Mouse (Mus musculus): ENCODE data around the gene Vipas39. TPM values are rescaled to one million over a fixed set of nuclear protein-coding genes. Genes with fewer than 3 reads are reported as not detected.
"Not testable (repeated sequence)": the region's sequence is repeated elsewhere in the genome, so short reads cannot be mapped to it uniquely, and the experiment has no call there.

The Vipas39 gene
- total RNA-seq, 4 experiments from 2014 or later: 23.5 to 25.1 (median 24.0) TPM

DNA sequence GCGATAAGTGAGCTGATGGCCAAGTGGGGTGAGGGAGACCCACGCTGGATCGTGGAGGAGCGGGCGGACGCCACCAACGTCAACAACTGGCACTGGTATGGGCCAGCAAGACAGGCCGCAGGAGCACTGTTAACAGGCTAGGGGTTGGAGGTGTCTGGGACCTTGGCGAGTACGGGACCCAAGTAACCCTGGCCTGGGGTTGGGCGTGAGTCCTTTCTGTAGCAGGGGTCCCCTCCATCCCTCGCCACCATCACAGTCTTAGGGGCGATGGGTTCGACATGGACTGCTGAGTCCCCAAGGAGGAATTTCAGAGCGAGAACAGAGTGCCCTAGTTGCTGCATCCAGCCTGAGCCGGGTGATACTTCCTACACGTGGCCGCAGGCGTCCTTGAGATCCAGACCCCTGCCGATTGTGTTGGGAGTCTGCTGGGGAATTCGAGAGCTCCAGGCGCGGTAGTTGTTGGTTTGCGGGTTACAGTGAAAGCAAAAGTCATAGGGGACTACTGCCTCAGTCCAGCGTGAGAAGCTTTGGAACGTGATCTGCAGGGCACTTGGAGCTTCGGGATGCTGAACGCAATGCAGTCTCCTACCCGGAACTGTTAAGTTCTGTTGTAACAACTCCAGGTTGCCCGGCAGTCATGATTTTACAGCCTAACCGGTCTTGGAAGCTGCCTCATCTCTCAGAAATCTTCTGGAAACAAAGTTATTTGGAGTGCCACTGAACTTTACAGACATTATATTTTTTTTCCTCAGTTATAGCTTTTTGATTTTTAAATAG lies 959 bp upstream of the Vipas39 start:
- DNase-seq (ENCODE audit: low spot score): no peak

DNA sequence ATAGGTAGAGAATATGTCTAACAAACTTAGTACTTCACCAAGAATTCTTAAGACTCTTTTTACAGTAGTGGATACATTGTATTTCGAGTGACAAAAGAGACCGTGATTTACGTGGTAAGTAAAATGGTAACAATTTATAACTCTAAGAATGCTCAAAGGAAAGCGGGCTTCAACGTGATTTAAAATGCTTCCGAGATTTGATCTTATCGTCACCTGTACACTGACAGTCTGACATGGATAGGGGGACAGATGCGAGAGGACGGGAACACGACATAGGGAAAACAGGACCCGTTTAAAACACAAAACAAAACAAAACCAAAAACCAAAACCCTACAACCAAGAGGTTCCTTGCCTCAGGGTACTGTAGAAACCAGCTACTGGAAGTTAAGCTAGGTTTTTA lies 612 bp downstream of the Vipas39 start:
- DNase-seq (ENCODE audit: low spot score): no peak

- DNase-seq (ENCODE audit: low spot score): no peak
Measured at GRCm38 (mm10) chr12:87260562-87260961, 5.5 kb downstream of the Vipas39 start.

GRCm38 (mm10) chr12:87256629-87257028 lies 9.4 kb downstream of the Vipas39 start:
- no peak for DNase-seq (ENCODE audit: low spot score)

- no peak for DNase-seq (ENCODE audit: low spot score)
Measured at GRCm38 (mm10) chr12:87253878-87254277, 12.2 kb downstream of the Vipas39 start.

GRCm38 (mm10) chr12:87250161-87250560 lies 15.9 kb downstream of the Vipas39 start:
- DNase-seq (ENCODE audit: low spot score): no peak

DNA sequence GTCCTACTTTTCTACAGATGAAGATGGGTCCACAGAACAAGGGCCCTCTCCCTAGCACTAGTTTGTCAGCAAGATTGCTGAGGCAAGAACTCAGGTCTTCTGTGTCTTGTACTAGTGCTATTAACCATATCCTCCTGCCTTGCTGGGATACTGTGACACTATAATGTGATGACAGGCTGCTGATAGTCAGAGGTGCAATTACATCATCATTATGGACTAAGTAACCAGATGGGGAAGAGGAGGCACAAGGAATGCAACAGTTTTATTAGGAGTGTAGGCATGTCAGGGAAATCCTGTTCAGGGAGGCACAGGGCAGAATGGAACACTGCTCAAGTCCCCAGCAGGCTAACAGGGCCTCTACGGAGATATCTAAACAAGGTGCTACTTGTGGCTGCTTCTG lies 27.4 kb downstream of the Vipas39 start, which contains the start of gene Noxred1:
Noxred1 (minus strand) TSS at position 101 of the 400 bp plus-strand sequence.
- no peak for DNase-seq (ENCODE audit: low spot score)

- no peak for DNase-seq (ENCODE audit: low spot score)
Measured at GRCm38 (mm10) chr12:87236882-87237483, 29.1 kb downstream of the Vipas39 start.

DNA sequence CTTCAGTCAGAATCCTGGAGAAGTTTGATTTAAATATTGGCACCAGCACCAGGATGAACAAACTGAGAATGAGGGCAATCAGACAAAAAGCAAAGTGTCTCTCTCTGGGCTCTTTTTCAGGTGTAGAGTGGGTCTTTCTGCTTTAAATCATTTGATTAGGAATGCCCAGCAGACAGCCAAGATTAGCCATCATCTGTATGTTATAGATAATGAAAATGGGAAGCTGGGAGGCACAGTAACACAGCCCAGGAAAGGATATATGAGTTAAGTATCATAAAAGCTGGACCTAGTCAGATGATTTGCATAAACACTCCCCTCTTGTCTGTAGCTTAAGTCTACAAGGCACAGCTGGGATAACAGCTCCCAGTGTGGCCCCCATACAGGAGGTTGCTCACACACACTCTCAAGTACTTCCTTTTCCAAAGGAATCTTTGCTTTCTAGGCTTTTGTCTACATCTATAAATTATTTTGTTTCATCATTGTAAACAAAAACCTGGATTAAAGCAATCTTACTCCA lies 35.6 kb downstream of the Vipas39 start:
- no peak for DNase-seq (ENCODE audit: low spot score)

- no peak for DNase-seq (ENCODE audit: low spot score)
Measured at GRCm38 (mm10) chr12:87229633-87230032, 36.4 kb downstream of the Vipas39 start.

DNA sequence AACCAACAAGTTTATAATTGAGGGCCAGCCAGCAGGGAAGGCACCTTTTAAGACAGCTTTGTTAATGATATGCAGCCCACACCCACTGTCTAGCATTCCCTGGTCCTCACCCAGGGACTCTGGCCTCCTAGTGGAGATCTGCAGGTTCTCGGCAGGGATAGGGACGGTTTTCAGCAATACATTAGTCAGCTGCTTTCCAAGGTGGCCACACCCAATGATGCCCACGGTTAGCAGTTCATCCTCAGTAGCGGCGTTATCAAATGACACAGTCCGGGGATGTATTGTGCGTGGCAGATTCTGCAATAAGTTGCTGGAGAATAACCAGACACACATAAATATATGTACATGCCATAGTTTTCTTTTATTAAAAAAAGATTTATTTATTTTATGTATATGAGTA lies 39.3 kb downstream of the Vipas39 start:
- no peak for DNase-seq (ENCODE audit: low spot score)

DNA sequence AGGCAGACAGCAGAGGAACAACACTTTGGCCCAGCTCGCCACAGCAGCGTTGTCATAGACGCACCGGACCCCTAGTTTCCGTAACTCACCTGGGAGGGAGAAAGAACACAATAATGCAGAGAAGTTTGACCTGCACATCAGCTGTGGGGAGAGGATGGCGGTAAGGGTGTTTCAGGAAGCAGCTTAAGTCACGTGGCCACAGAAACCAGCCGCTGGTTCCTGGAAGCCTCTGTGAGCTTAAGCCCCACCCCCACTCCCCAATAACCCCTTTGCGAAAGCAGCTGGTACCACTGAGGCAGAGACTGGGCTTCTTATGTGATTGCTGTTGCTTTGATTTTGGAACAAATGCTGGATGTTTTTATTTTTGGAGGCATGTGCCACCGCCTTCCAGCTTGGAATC lies 41.1 kb downstream of the Vipas39 start:
- no peak for DNase-seq (ENCODE audit: low spot score)

DNA sequence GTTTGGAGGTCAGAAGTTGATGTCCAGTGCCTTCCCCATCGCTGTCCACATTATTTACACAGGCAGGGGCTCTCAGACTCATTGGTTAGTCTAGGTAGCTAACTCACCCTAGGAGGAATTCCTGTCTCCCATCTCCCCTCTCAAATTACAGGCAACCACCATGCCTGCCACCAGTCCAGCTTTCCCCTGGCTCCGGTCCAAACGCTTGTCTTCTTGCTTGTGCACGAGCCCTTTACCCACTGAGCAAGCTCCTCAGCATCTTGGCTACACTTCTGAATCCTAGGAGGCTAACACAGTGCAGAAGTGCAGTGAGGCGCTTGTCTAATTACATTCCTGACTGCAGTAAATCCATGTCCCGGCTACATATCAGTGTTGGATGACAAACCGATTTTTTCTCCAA lies 46.7 kb downstream of the Vipas39 start:
- DNase-seq (ENCODE audit: low spot score): no peak

GRCm38 (mm10) chr12:87217596-87217995 lies 48.5 kb downstream of the Vipas39 start:
- no peak for DNase-seq (ENCODE audit: low spot score)

DNA sequence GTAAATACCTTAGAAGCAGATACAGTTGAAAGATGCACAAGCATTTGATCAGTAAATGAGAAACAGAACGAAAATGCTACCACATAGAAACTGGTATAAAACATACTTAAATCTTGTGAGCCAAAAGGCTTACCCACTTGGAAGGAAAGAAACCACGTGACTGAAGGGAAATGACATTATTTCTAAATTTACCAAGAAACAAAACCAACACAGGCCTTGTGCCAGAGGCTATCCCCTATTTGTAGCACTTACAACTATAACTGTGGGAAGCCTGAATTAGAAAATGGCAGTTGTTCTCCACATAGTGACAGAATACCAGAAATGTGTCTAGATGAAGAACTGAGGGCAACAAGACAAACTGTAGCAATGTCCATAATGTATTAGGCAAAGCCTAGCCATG lies 50.0 kb downstream of the Vipas39 start:
- DNase-seq (ENCODE audit: low spot score): no peak

- no peak for DNase-seq (ENCODE audit: low spot score)
Measured at GRCm38 (mm10) chr12:87212844-87213606, 53.0 kb downstream of the Vipas39 start.

DNA sequence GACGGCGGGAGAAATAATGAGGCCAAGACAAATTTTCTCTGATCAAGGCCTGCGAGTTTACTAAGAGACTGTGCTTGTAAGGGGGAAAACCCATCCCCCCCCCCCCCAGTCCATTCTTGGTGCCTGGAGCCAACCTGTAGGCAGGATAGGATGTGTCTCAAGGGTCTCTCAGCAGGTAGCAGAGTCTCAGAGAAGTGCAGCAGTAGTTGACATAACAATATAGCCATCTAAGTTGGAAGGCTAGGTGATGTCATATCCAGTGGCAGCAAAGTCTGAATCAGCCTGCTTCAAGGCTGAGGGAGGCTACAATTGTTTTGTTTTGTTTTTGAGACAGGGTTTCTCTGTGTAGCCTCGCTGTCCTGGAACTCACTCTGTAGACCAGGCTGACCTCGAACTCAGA lies 60.3 kb downstream of the Vipas39 start:
- not testable (repeated sequence) for DNase-seq (ENCODE audit: low spot score)

- no peak for DNase-seq (ENCODE audit: low spot score)
Measured at GRCm38 (mm10) chr12:87201694-87202093, 64.4 kb downstream of the Vipas39 start.

GRCm38 (mm10) chr12:87199973-87200586 lies 66.0 kb downstream of the Vipas39 start, which contains the start of gene Tmed8:
Gene Tmed8 (minus strand): TSS chr12:87200454.
- DNase-seq (ENCODE audit: low spot score): peak; percentile 82

GRCm38 (mm10) chr12:87199206-87199972 lies 66.7 kb downstream of the Vipas39 start, which contains the start of gene Samd15:
Gene Samd15 (plus strand): TSS chr12:87199723.
- DNase-seq (ENCODE audit: low spot score): peak; percentile 16

DNA sequence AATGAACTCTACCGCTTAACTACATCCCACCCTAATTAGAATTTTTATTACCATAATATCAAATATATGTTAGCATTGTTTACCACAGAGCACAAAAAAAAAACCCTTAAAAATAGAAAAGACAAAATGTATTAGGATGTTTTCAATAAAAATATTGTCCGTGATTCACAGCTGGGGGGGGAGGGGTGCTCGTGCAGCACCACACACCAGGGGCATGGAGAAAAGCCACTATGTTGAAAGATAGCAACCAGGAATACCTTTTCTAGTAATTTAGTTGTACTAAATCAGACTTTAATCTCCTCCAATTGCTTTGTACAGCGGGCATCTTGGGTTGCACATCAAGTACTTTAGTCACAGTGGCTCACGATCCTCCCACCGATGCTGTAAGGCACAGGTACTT lies 67.3 kb downstream of the Vipas39 start:
- DNase-seq (ENCODE audit: low spot score): no peak

All from heart, adult 8-10 months (tissue).